Mouse (Mus musculus) c-Kit-positive CD71-negative TER-119-negative erythroid progenitor cells, embryonic 14.5 days (primary cell): ENCODE data around the gene Camta1.

Source experiments
- DNase-seq: peaks from one replicate; pipeline ENCODE4 v3.0.0-alpha.2; 2013; ENCODE audit warnings: low read depth

Gene Camta1

GRCm38 (mm10) chr4:151385985-151386700, 475.5 kb downstream of the Camta1 start:
- no peak for DNase-seq

GRCm38 (mm10) chr4:151377731-151378130, 483.9 kb downstream of the Camta1 start:
- DNase-seq, result no peak

- DNase-seq, result no peak
Measured at GRCm38 (mm10) chr4:151376234-151376633, 485.4 kb downstream of the Camta1 start.

- DNase-seq, result no peak
Measured at GRCm38 (mm10) chr4:151372855-151373566, 488.7 kb downstream of the Camta1 start.

- DNase-seq, result no peak
Measured at GRCm38 (mm10) chr4:151366941-151367545, 494.6 kb downstream of the Camta1 start.

- no peak for DNase-seq
Measured at GRCm38 (mm10) chr4:151360976-151361673, 500.6 kb downstream of the Camta1 start.

- DNase-seq, result no peak
Measured at GRCm38 (mm10) chr4:151355505-151355904, 506.2 kb downstream of the Camta1 start.

- no peak for DNase-seq
Measured at GRCm38 (mm10) chr4:151352791-151353190, 508.9 kb downstream of the Camta1 start.

GRCm38 (mm10) chr4:151352249-151352648, 509.4 kb downstream of the Camta1 start:
- no peak for DNase-seq

- DNase-seq, result no peak
Measured at GRCm38 (mm10) chr4:151351757-151352156, 509.9 kb downstream of the Camta1 start.

- no peak for DNase-seq
Measured at GRCm38 (mm10) chr4:151347620-151348019, 514.1 kb downstream of the Camta1 start.

- DNase-seq, result no peak
Measured at GRCm38 (mm10) chr4:151346673-151347072, 515.0 kb downstream of the Camta1 start.

- no peak for DNase-seq
Measured at GRCm38 (mm10) chr4:151344811-151345210, 516.9 kb downstream of the Camta1 start.

- DNase-seq, result no peak
Measured at GRCm38 (mm10) chr4:151339421-151339820, 522.3 kb downstream of the Camta1 start.

- no peak for DNase-seq
Measured at GRCm38 (mm10) chr4:151338931-151339330, 522.7 kb downstream of the Camta1 start.

GRCm38 (mm10) chr4:151337543-151337942, 524.1 kb downstream of the Camta1 start:
- no peak for DNase-seq

GRCm38 (mm10) chr4:151336413-151336812, 525.3 kb downstream of the Camta1 start:
- no peak for DNase-seq

- peak; percentile 31 for DNase-seq
Measured at GRCm38 (mm10) chr4:151334951-151335742, 526.5 kb downstream of the Camta1 start.

GRCm38 (mm10) chr4:151332074-151332849, 529.4 kb downstream of the Camta1 start:
- no peak for DNase-seq

GRCm38 (mm10) chr4:151330983-151331382, 530.7 kb downstream of the Camta1 start:
- DNase-seq, result peak; percentile 3

- no peak for DNase-seq
Measured at GRCm38 (mm10) chr4:151328071-151328470, 533.6 kb downstream of the Camta1 start.
